Mouse (Mus musculus) liver, embryonic 12.5 days (tissue): ENCODE measurements around the gene Lmtk3. TPM values are rescaled to one million over a fixed set of nuclear protein-coding genes. Genes with fewer than 3 reads are reported as not detected.

Experiments
- ATAC-seq: fragments of 200-750 bp; cut with Nextera tagmentation; 2 replicates; pipeline ENCODE4 v1.8.0; 2017; ENCODE audit warnings: moderate number of reproducible peaks, mild to moderate bottlenecking, moderate library complexity
- H3K27ac ChIP-seq: fragments of 300-500 bp; sonication (generic); 2 replicates; pipeline ENCODE4 v1.5.1; 2016; ENCODE audit warnings: mild to moderate bottlenecking
- H3K27me3 ChIP-seq: fragments of 300-500 bp; sonication (generic); replicated peaks from 2 replicates; pipeline ENCODE4 v1.6.1; 2016; ENCODE audit warnings: mild to moderate bottlenecking, moderate library complexity
- H3K36me3 ChIP-seq: fragments of 300-500 bp; sonication (generic); 2 replicates; pipeline ENCODE4 v1.6.1; 2016; ENCODE audit warnings: mild to moderate bottlenecking, moderate library complexity
- H3K4me1 ChIP-seq: fragments of 300-500 bp; sonication (generic); 2 replicates; pipeline ENCODE4 v1.6.1; 2016
- H3K4me2 ChIP-seq: fragments of 300-500 bp; sonication (generic); 2 replicates; pipeline ENCODE4 v1.6.1; 2016; ENCODE audit warnings: mild to moderate bottlenecking, moderate library complexity
- H3K4me3 ChIP-seq: fragments of 300-500 bp; sonication (generic); 2 replicates; pipeline ENCODE4 v1.5.1; 2016; ENCODE audit warnings: mild to moderate bottlenecking, moderate library complexity
- H3K9ac ChIP-seq: fragments of 300-500 bp; sonication (generic); 2 replicates; pipeline ENCODE4 v1.6.1; 2016; ENCODE audit warnings: mild to moderate bottlenecking, moderate library complexity
- H3K9me3 ChIP-seq: fragments of 300-500 bp; sonication (generic); replicated peaks from 2 replicates; pipeline ENCODE4 v1.6.1; 2016; ENCODE audit warnings: mild to moderate bottlenecking, moderate library complexity
- WGBS: fragments of 180-500 bp; shearing (Covaris S2); methylation state at CpG from one replicate; pipeline ENCODE4 v1.1.7; 2016; ENCODE audit not compliant: insufficient replicate concordance; 5-methylcytosine and 5-hydroxymethylcytosine counted together
- polyA plus RNA-seq: library from polyadenylated mRNA; unstranded; fragments of >200 nt; fragmentation: Nextera tagmentation; extraction: Ambion mirVana; gene quantifications from 2 replicates; pipeline ENCODE4 v1.2.1, GENCODE M21; 2016

The Lmtk3 gene
- polyA plus RNA-seq, 1 experiment from 2014 or later = 0.10 TPM

- peaks cover 32% of the 10 kb centered on the region for H3K27me3 ChIP-seq
- no peak for ATAC-seq
- no peaks in the 10 kb centered on the region for H3K36me3 ChIP-seq
- H3K4me3 ChIP-seq = no peak overlapping the region
- no peak overlapping the region for H3K27ac ChIP-seq
- H3K9me3 ChIP-seq = no peaks in the 10 kb centered on the region
- no peak overlapping the region for H3K9ac ChIP-seq
- H3K4me1 ChIP-seq = no peaks in the 10 kb centered on the region
- H3K4me2 ChIP-seq = no peak overlapping the region
- 49% methylated on average over 6 of the region's 6 CpGs for WGBS
These were observed 27.8 kb upstream of the Lmtk3 start for GRCm38 (mm10) chr7:45755703-45756102.

GRCm38 (mm10) chr7:45759400-45759799, 24.1 kb upstream of the Lmtk3 start:
- ATAC-seq = 0 out of 2 replicates have a peak, but pooled peaks have one; percentile 37

GRCm38 (mm10) chr7:45760151-45760550, 23.4 kb upstream of the Lmtk3 start:
- H3K9ac ChIP-seq = no peak overlapping the region
- ATAC-seq = no peak
- WGBS = 46% methylated on average over 5 of the region's 5 CpGs

More at GRCm38 (mm10) chr7:45759400-45759799, 24.1 kb upstream of the Lmtk3 start:
- Histone ChIP-seq H3K9me3 (no peaks in the 10 kb centered on the region), H3K4me3 (0 out of 2 replicates have a peak overlapping the region, but pooled peaks have one; percentile 10), H3K9ac (no peak overlapping the region), H3K27me3 (peaks cover 41% of the 10 kb centered on the region), H3K27ac (no peak overlapping the region), H3K4me2 (peak overlapping the region; percentile 54), H3K4me1 (no peaks in the 10 kb centered on the region), H3K36me3 (no peaks in the 10 kb centered on the region)
- WGBS = 7% methylated on average over 26 of the region's 27 CpGs

GRCm38 (mm10) chr7:45765995-45766394, 17.5 kb upstream of the Lmtk3 start:
- Histone ChIP-seq H3K36me3 (no peaks in the 10 kb centered on the region), H3K4me3 (no peak overlapping the region), H3K9ac (no peak overlapping the region), H3K27me3 (peaks cover 14% of the 10 kb centered on the region), H3K9me3 (no peaks in the 10 kb centered on the region), H3K4me1 (no peaks in the 10 kb centered on the region), H3K4me2 (no peak overlapping the region), H3K27ac (no peak overlapping the region)
- no peak for ATAC-seq
- WGBS = 42% methylated on average over 8 of the region's 8 CpGs

More at GRCm38 (mm10) chr7:45760151-45760550, 23.4 kb upstream of the Lmtk3 start:
- Histone ChIP-seq H3K4me1 (no peaks in the 10 kb centered on the region), H3K36me3 (no peaks in the 10 kb centered on the region), H3K27ac (no peak overlapping the region), H3K4me3 (no peak overlapping the region), H3K4me2 (no peak overlapping the region), H3K27me3 (peaks cover 41% of the 10 kb centered on the region), H3K9me3 (no peaks in the 10 kb centered on the region)

- H3K4me2 ChIP-seq = no peak overlapping the region
- no peaks in the 10 kb centered on the region for H3K4me1 ChIP-seq
- ATAC-seq = no peak
- H3K27ac ChIP-seq = no peak overlapping the region
- 38% methylated on average over 8 of the region's 8 CpGs for WGBS
- H3K4me3 ChIP-seq = no peak overlapping the region
- H3K27me3 ChIP-seq = 0 out of 2 replicates have a peak, but pooled peaks cover 11% of the 10 kb centered on the region
- H3K9me3 ChIP-seq = no peaks in the 10 kb centered on the region
- no peaks in the 10 kb centered on the region for H3K36me3 ChIP-seq
- no peak overlapping the region for H3K9ac ChIP-seq
These were observed 16.8 kb upstream of the Lmtk3 start for GRCm38 (mm10) chr7:45766764-45767163.

GRCm38 (mm10) chr7:45767500-45767899, 16.0 kb upstream of the Lmtk3 start:
- no peak overlapping the region for H3K4me2 ChIP-seq
- no peak overlapping the region for H3K9ac ChIP-seq
- ATAC-seq = no peak
- WGBS = 66% methylated on average over 6 of the region's 6 CpGs
- H3K36me3 ChIP-seq = no peaks in the 10 kb centered on the region
- no peak overlapping the region for H3K4me3 ChIP-seq
- peaks cover 8% of the 10 kb centered on the region; the same call in 1 of the 2 replicates for H3K27me3 ChIP-seq
- H3K9me3 ChIP-seq = no peaks in the 10 kb centered on the region
- H3K4me1 ChIP-seq = no peaks in the 10 kb centered on the region
- no peak overlapping the region for H3K27ac ChIP-seq

GRCm38 (mm10) chr7:45770427-45771082, 13.0 kb upstream of the Lmtk3 start:
- H3K36me3 ChIP-seq = no peaks in the 10 kb centered on the region
- no peak overlapping the region for H3K27ac ChIP-seq
- H3K4me3 ChIP-seq = no peak overlapping the region
- WGBS = 45% methylated on average over 8 of the region's 8 CpGs
- H3K4me2 ChIP-seq = no peak overlapping the region
- no peaks in the 10 kb centered on the region for H3K4me1 ChIP-seq
- H3K9ac ChIP-seq = no peak overlapping the region
- no peak for ATAC-seq
- peaks cover 27% of the 10 kb centered on the region for H3K27me3 ChIP-seq
- H3K9me3 ChIP-seq = no peaks in the 10 kb centered on the region

- WGBS = 55% methylated on average over 4 of the region's 4 CpGs
These were observed 12.4 kb upstream of the Lmtk3 start for GRCm38 (mm10) chr7:45771101-45771500.

GRCm38 (mm10) chr7:45775237-45775636, 8.3 kb upstream of the Lmtk3 start:
- no peak overlapping the region for H3K4me2 ChIP-seq
- H3K9ac ChIP-seq = no peak overlapping the region
- whole genome bisulfite sequencing = 52% methylated on average over 7 of the region's 7 CpGs
- H3K9me3 ChIP-seq = no peaks in the 10 kb centered on the region
- no peak overlapping the region for H3K4me3 ChIP-seq
- H3K4me1 ChIP-seq = peaks cover 7% of the 10 kb centered on the region
- H3K27me3 ChIP-seq = peaks cover 52% of the 10 kb centered on the region
- H3K36me3 ChIP-seq = no peaks in the 10 kb centered on the region
- no peak overlapping the region for H3K27ac ChIP-seq
- ATAC-seq = no peak

More at GRCm38 (mm10) chr7:45771101-45771500, 12.4 kb upstream of the Lmtk3 start:
- Histone ChIP-seq H3K4me1 (no peaks in the 10 kb centered on the region), H3K9me3 (no peaks in the 10 kb centered on the region), H3K27me3 (peaks cover 26% of the 10 kb centered on the region), H3K4me2 (no peak overlapping the region), H3K27ac (no peak overlapping the region), H3K4me3 (no peak overlapping the region), H3K36me3 (no peaks in the 10 kb centered on the region), H3K9ac (no peak overlapping the region)
- ATAC-seq = no peak

- no peak overlapping the region for H3K4me3 ChIP-seq
- H3K4me1 ChIP-seq = peaks cover 16% of the 10 kb centered on the region
- H3K36me3 ChIP-seq = no peaks in the 10 kb centered on the region
- no peak overlapping the region for H3K27ac ChIP-seq
- no peak overlapping the region for H3K9ac ChIP-seq
- H3K9me3 ChIP-seq = no peaks in the 10 kb centered on the region
- peaks cover 71% of the 10 kb centered on the region for H3K27me3 ChIP-seq
- no peak for ATAC-seq
- H3K4me2 ChIP-seq = peak overlapping the region; percentile 43
- 16% methylated on average over 22 of the region's 22 CpGs for whole genome bisulfite sequencing
These were observed 4.4 kb upstream of the Lmtk3 start for GRCm38 (mm10) chr7:45779081-45779641.

GRCm38 (mm10) chr7:45782271-45782670, 1.3 kb upstream of the Lmtk3 start:
- peaks cover 92% of the 10 kb centered on the region for H3K27me3 ChIP-seq
- no peak for ATAC-seq
- 56% methylated on average over 4 of the region's 4 CpGs for WGBS

GRCm38 (mm10) chr7:45784524-45785372, 1.2 kb downstream of the Lmtk3 start, which contains the start of gene Sult2b1:
Gene Sult2b1 (minus strand): TSS chr7:45784669.
- H3K9ac ChIP-seq = peak within 1 kb of the TSS; percentile 51
- H3K4me3 ChIP-seq = peak within 1 kb of the TSS; percentile 58
- H3K4me2 ChIP-seq = peak within 1 kb of the TSS; percentile 75
- no peak for ATAC-seq
- no peak within 1 kb of the TSS for H3K27ac ChIP-seq
- H3K9me3 ChIP-seq = no peaks in the 10 kb centered on the region
- peaks cover 94% of the 10 kb centered on the region for H3K27me3 ChIP-seq
- peaks cover 40% of the 10 kb centered on the region for H3K4me1 ChIP-seq
- no peaks in the 10 kb centered on the region for H3K36me3 ChIP-seq
- WGBS = 24% methylated on average over 20 of the region's 20 CpGs

More at GRCm38 (mm10) chr7:45782271-45782670, 1.3 kb upstream of the Lmtk3 start:
- H3K4me2 ChIP-seq = no peak overlapping the region
- H3K4me1 ChIP-seq = peaks cover 45% of the 10 kb centered on the region
- no peaks in the 10 kb centered on the region for H3K36me3 ChIP-seq
- no peak overlapping the region for H3K9ac ChIP-seq
- no peak overlapping the region for H3K4me3 ChIP-seq
- H3K9me3 ChIP-seq = no peaks in the 10 kb centered on the region
- no peak overlapping the region for H3K27ac ChIP-seq
